Mouse (Mus musculus) limb, embryonic 10.5 days (tissue): Measurements from ENCODE around the gene Pus7l. TPM values are rescaled to one million over a fixed set of nuclear protein-coding genes. Genes with fewer than 3 reads are reported as not detected.

Experiments
- DNase-seq: peaks from one replicate; pipeline ENCODE4 v3.0.0-alpha.2; 2017; ENCODE audit warnings: low spot score
- H3K27ac ChIP-seq: fragments of 300-500 bp; sonication (generic); 2 replicates; pipeline ENCODE4 v1.5.1; 2016; ENCODE audit warnings: mild to moderate bottlenecking
- H3K27me3 ChIP-seq: fragments of 300-500 bp; sonication (generic); 2 replicates; pipeline ENCODE4 v1.6.1; 2016; ENCODE audit warnings: low read depth, mild to moderate bottlenecking; ENCODE audit not compliant: poor library complexity, severe bottlenecking
- H3K36me3 ChIP-seq: fragments of 300-500 bp; sonication (generic); 2 replicates; pipeline ENCODE4 v1.6.1; 2016; ENCODE audit warnings: mild to moderate bottlenecking, moderate library complexity
- H3K4me1 ChIP-seq: fragments of 300-500 bp; sonication (generic); 2 replicates; pipeline ENCODE4 v1.6.1; 2016
- H3K4me3 ChIP-seq: fragments of 300-500 bp; sonication (generic); 2 replicates; pipeline ENCODE4 v1.5.1; 2016; ENCODE audit warnings: mild to moderate bottlenecking, moderate library complexity
- H3K9me3 ChIP-seq: fragments of 300-500 bp; sonication (generic); replicated peaks from 2 replicates; pipeline ENCODE4 v1.6.1; 2016; ENCODE audit warnings: mild to moderate bottlenecking
- WGBS: fragments of 180-500 bp; shearing (Covaris S2); methylation state at CpG from one replicate; pipeline ENCODE4 v1.1.7; 2016; 5-methylcytosine and 5-hydroxymethylcytosine counted together
- polyA plus RNA-seq: library from polyadenylated mRNA; unstranded; fragments of >200 nt; fragmentation: Nextera tagmentation; extraction: Ambion mirVana; gene quantifications from 2 replicates; pipeline ENCODE4 v1.2.1, GENCODE M21; 2016

Gene Pus7l
- polyA plus RNA-seq = 9.8 and 10.2 TPM in 2 replicates

GRCm38 (mm10) chr15:94543409-94544051, at the start of gene Pus7l, which contains the start of gene Irak4:
Pus7l (minus strand) TSS chr15:94543547.
Irak4 (plus strand) TSS chr15:94543643.
- DNase-seq = peak; percentile 92
- H3K36me3 ChIP-seq = no peaks in the 10 kb centered on the region; the same call in 1 of the 2 replicates
- WGBS = under 1% methylated on average over 45 of the region's 45 CpGs
- H3K27ac ChIP-seq = peak within 1 kb of the TSS; percentile 89
- no peaks in the 10 kb centered on the region for H3K9me3 ChIP-seq
- peaks cover 8% of the 10 kb centered on the region for H3K4me1 ChIP-seq
- peak within 1 kb of the TSS; percentile 82 for H3K4me3 ChIP-seq
- H3K27me3 ChIP-seq = no peaks in the 10 kb centered on the region

- Histone ChIP-seq H3K27ac (no peak overlapping the region), H3K27me3 (no peaks in the 10 kb centered on the region), H3K36me3 (peaks cover 4% of the 10 kb centered on the region; the same call in 1 of the 2 replicates), H3K4me1 (peaks cover 14% of the 10 kb centered on the region), H3K9me3 (no peaks in the 10 kb centered on the region), H3K4me3 (no peak overlapping the region)
- 58% methylated on average over 4 of the region's 4 CpGs for WGBS
- peak; percentile 21 for DNase-seq
Observed at GRCm38 (mm10) chr15:94591356-94591755, 48.0 kb upstream of the Pus7l start.

GRCm38 (mm10) chr15:94590083-94590482, 46.7 kb upstream of the Pus7l start:
- Histone ChIP-seq H3K36me3 (peaks cover 17% of the 10 kb centered on the region), H3K4me3 (peak overlapping the region; percentile 99), H3K27me3 (no peaks in the 10 kb centered on the region), H3K9me3 (no peaks in the 10 kb centered on the region), H3K27ac (peak overlapping the region; percentile 92), H3K4me1 (peaks cover 14% of the 10 kb centered on the region)
- WGBS = 18% methylated on average over 8 of the region's 8 CpGs
- no peak for DNase-seq

- Histone ChIP-seq H3K27ac (peak within 1 kb of the TSS; percentile 92), H3K4me3 (peak within 1 kb of the TSS; percentile 99), H3K36me3 (peaks cover 23% of the 10 kb centered on the region), H3K27me3 (no peaks in the 10 kb centered on the region), H3K9me3 (no peaks in the 10 kb centered on the region), H3K4me1 (peaks cover 14% of the 10 kb centered on the region)
- WGBS = under 1% methylated on average over 70 of the region's 70 CpGs
- DNase-seq = peak; percentile 99
Observed at GRCm38 (mm10) chr15:94589219-94590075, 46.1 kb upstream of the Pus7l start, which contains the start of gene Twf1. Twf1 (minus strand) TSS chr15:94589889.

- H3K27me3 ChIP-seq = no peaks in the 10 kb centered on the region
- DNase-seq = no peak
- WGBS = 88% methylated on average over 9 of the region's 9 CpGs
- H3K36me3 ChIP-seq = peaks cover 37% of the 10 kb centered on the region
- H3K4me1 ChIP-seq = peaks cover 14% of the 10 kb centered on the region
- no peak overlapping the region for H3K27ac ChIP-seq
- peak overlapping the region; percentile 99 for H3K4me3 ChIP-seq
- H3K9me3 ChIP-seq = no peaks in the 10 kb centered on the region
Observed at GRCm38 (mm10) chr15:94587826-94588715, 44.7 kb upstream of the Pus7l start.

- no peak overlapping the region for H3K27ac ChIP-seq
- no peaks in the 10 kb centered on the region for H3K9me3 ChIP-seq
- H3K4me1 ChIP-seq = peaks cover 19% of the 10 kb centered on the region
- no peak overlapping the region for H3K4me3 ChIP-seq
- peaks cover 69% of the 10 kb centered on the region for H3K36me3 ChIP-seq
- 84% methylated on average over 4 of the region's 4 CpGs for WGBS
- no peaks in the 10 kb centered on the region for H3K27me3 ChIP-seq
- no peak for DNase-seq
Observed at GRCm38 (mm10) chr15:94584738-94585137, 41.4 kb upstream of the Pus7l start.

GRCm38 (mm10) chr15:94583153-94583552, 39.8 kb upstream of the Pus7l start:
- DNase-seq = no peak
- H3K27ac ChIP-seq = no peak overlapping the region
- H3K9me3 ChIP-seq = no peaks in the 10 kb centered on the region
- 93% methylated on average over 10 of the region's 10 CpGs for WGBS
- H3K4me3 ChIP-seq = no peak overlapping the region
- peaks cover 9% of the 10 kb centered on the region for H3K4me1 ChIP-seq
- peaks cover 84% of the 10 kb centered on the region for H3K36me3 ChIP-seq
- H3K27me3 ChIP-seq = no peaks in the 10 kb centered on the region

GRCm38 (mm10) chr15:94582000-94582593, 38.8 kb upstream of the Pus7l start:
- Histone ChIP-seq H3K27me3 (no peaks in the 10 kb centered on the region), H3K4me3 (no peak overlapping the region), H3K4me1 (peaks cover 5% of the 10 kb centered on the region; the same call in 1 of the 2 replicates), H3K36me3 (peaks cover 87% of the 10 kb centered on the region), H3K9me3 (no peaks in the 10 kb centered on the region), H3K27ac (no peak overlapping the region)
- DNase-seq = no peak
- 75% methylated on average over 7 of the region's 7 CpGs for WGBS

- WGBS = 78% methylated on average over 4 of the region's 4 CpGs
- no peak for DNase-seq
- H3K9me3 ChIP-seq = no peaks in the 10 kb centered on the region
- H3K36me3 ChIP-seq = peaks cover 18% of the 10 kb centered on the region
- no peak overlapping the region for H3K4me3 ChIP-seq
- H3K27me3 ChIP-seq = no peaks in the 10 kb centered on the region
- no peak overlapping the region for H3K27ac ChIP-seq
- H3K4me1 ChIP-seq = peaks cover 2% of the 10 kb centered on the region; the same call in 1 of the 2 replicates
Observed at GRCm38 (mm10) chr15:94574566-94575268, 31.4 kb upstream of the Pus7l start.

GRCm38 (mm10) chr15:94572746-94573145, 29.4 kb upstream of the Pus7l start:
- H3K27me3 ChIP-seq = no peaks in the 10 kb centered on the region
- 83% methylated on average over 7 of the region's 8 CpGs for WGBS
- no peak overlapping the region for H3K4me3 ChIP-seq
- peaks cover 2% of the 10 kb centered on the region; the same call in 1 of the 2 replicates for H3K4me1 ChIP-seq
- no peaks in the 10 kb centered on the region for H3K9me3 ChIP-seq
- DNase-seq = no peak
- no peak overlapping the region for H3K27ac ChIP-seq
- no peaks in the 10 kb centered on the region for H3K36me3 ChIP-seq

- no peak for DNase-seq
- Histone ChIP-seq H3K9me3 (no peaks in the 10 kb centered on the region), H3K4me3 (no peak overlapping the region), H3K36me3 (no peaks in the 10 kb centered on the region), H3K27ac (no peak overlapping the region), H3K27me3 (no peaks in the 10 kb centered on the region), H3K4me1 (peaks cover 2% of the 10 kb centered on the region; the same call in 1 of the 2 replicates)
- 92% methylated on average over 4 of the region's 4 CpGs for WGBS
Observed at GRCm38 (mm10) chr15:94571501-94571900, 28.2 kb upstream of the Pus7l start.
